Mouse (Mus musculus): Measurements from ENCODE around the gene Serbp1. TPM values are rescaled to one million over a fixed set of nuclear protein-coding genes. Genes with fewer than 3 reads are reported as not detected.

The Serbp1 gene
- total and polyA plus RNA-seq, 2 experiments = 62.1 to 218 TPM

DNA sequence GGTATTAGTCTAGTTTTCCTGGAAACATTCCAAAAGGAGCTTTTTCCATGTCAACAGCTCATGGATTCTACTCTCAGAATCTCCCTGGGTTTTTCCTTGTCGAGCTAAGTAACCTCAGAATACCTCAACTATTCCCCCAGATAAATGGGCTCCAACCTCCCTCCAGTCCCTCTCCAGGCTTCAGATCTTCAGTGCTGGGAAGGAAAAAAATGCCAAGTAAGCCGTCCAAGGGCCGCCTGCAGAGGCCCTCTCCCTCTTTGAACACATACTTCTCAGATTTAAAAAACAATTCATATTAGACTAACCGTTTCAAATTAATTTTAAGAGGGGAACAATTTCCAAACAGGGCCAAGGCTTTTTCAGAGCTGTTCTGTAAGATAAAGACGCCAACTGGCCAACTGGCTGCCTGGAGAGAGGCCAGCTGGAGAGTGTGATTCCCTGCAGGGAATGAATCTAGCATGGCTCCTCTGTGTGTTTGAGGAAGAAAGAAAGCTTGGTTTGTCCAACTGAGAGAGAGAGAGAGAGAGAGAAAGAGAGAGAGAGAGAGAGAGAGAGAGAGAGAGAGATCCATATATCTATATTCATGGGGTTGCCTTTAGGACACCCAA lies 37.2 kb upstream of the Serbp1 start:
- H3K79me2 ChIP-seq (ENCODE audit: control insufficient read depth, insufficient read depth, low read length) = no peaks in the 10 kb centered on the region
- no peak for TF ChIP-seq CTCF (IDR thresholded peaks at IDR 0.05; ENCODE audit: low read depth, low read length)
- no peak for TF ChIP-seq POLR2A (IDR thresholded peaks at IDR 0.05; ENCODE audit: extremely low read depth, insufficient read depth, low read length)
- H3K4me1 ChIP-seq (ENCODE audit: control insufficient read depth, insufficient read depth, low read length) = no peaks in the 10 kb centered on the region
- H3K4me3 ChIP-seq (ENCODE audit: insufficient read depth, low read depth, low read length) = no peak overlapping the region
- WGBS = 67% methylated on average over 5 of the region's 5 CpGs
- H3K27ac ChIP-seq (replicated peaks; ENCODE audit: insufficient read depth, low read depth, low read length) = no peak overlapping the region
- DNase-seq (ENCODE audit: extremely low read depth, low read depth, low spot score) = no peak
- no peak overlapping the region for H3K9ac ChIP-seq (ENCODE audit: low read depth, low read length)
- no peaks in the 10 kb centered on the region for H3K36me3 ChIP-seq (ENCODE audit: control insufficient read depth, insufficient read depth, low read length)
- H3K27me3 ChIP-seq (ENCODE audit: control insufficient read depth, insufficient read depth, low read length) = no peaks in the 10 kb centered on the region

DNA sequence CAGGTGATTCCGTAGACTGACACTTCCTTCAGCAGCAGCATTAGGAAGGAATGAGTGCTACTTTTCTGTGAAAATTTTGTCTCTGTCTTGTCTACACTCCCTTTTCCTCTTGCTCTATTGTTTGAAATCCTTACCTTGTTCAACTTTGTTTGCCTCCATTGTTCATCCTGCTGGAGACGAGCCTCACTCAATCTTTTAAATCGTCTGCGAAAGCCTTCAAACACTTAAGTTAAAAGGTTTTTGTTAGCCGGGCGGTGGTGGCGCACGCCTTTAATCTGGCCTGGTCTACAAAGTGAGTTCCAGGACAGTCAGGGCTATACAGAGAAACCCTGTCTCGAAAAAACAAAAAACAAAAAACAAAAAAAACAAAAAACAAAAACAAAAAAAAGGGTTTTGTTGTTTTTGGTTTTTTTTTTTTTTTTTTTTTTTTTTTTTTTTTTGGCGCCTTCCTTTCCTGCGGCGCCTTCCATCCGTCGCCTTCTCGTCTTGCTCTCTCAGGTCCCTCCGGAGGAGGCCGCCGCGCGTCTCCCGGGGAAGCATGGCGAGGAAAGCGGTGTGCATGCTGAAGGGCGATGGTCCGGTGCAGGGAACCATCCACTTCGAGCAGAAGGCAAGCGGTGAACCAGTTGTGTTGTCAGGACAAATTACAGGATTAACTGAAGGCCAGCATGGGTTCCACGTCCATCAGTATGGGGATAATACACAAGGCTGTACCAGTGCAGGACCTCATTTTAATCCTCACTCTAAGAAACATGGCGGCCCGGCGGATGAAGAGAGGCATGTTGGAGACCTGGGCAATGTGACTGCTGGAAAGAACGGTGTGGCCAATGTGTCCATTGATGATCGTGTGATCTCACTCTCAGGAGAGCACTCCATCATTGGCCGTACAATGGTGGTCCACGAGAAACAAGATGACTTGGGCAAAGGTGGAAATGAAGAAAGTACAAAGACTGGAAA lies 32.6 kb upstream of the Serbp1 start:
- Histone ChIP-seq H3K4me1 (ENCODE audit: control insufficient read depth, insufficient read depth, low read length) (no peaks in the 10 kb centered on the region), H3K79me2 (ENCODE audit: control insufficient read depth, insufficient read depth, low read length) (no peaks in the 10 kb centered on the region), H3K27ac (replicated peaks; ENCODE audit: insufficient read depth, low read depth, low read length) (no peak overlapping the region), H3K27me3 (ENCODE audit: control insufficient read depth, insufficient read depth, low read length) (no peaks in the 10 kb centered on the region), H3K36me3 (ENCODE audit: control insufficient read depth, insufficient read depth, low read length) (no peaks in the 10 kb centered on the region), H3K9ac (ENCODE audit: low read depth, low read length) (no peak overlapping the region), H3K4me3 (ENCODE audit: insufficient read depth, low read depth, low read length) (no peak overlapping the region)
- TF ChIP-seq CTCF (IDR thresholded peaks at IDR 0.05; ENCODE audit: low read depth, low read length) (no peak), POLR2A (IDR thresholded peaks at IDR 0.05; ENCODE audit: extremely low read depth, insufficient read depth, low read length) (no peak)
- WGBS = 72% methylated on average over 35 of the region's 35 CpGs
- DNase-seq (ENCODE audit: extremely low read depth, low read depth, low spot score) = no peak

DNA sequence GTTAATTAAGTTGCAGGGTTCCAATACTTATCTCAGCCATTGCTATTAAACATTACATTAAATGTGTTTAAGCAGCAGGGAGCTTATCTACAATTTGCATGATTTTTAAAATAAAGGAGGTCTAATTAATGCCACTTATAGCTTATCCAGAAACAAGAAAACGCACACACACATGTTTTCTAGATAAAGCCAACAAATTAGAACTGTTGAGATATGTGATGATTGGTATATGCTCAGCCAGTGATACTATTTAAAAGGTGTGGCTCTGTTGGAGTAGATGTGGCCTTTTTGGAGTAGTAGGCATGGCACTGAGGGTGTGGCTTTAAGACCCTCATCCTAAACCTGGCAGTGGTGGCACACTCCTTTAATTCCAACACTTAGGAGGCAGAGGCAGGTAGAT lies 25.6 kb upstream of the Serbp1 start:
- no peak for TF ChIP-seq POLR2A (IDR thresholded peaks at IDR 0.05; ENCODE audit: extremely low read depth, insufficient read depth, low read length)
- no peak for TF ChIP-seq CTCF (IDR thresholded peaks at IDR 0.05; ENCODE audit: low read depth, low read length)
- Histone ChIP-seq H3K27me3 (ENCODE audit: control insufficient read depth, insufficient read depth, low read length) (no peaks in the 10 kb centered on the region), H3K36me3 (ENCODE audit: control insufficient read depth, insufficient read depth, low read length) (no peaks in the 10 kb centered on the region), H3K79me2 (ENCODE audit: control insufficient read depth, insufficient read depth, low read length) (no peaks in the 10 kb centered on the region), H3K27ac (replicated peaks; ENCODE audit: insufficient read depth, low read depth, low read length) (no peak overlapping the region), H3K4me1 (ENCODE audit: control insufficient read depth, insufficient read depth, low read length) (no peaks in the 10 kb centered on the region), H3K4me3 (ENCODE audit: insufficient read depth, low read depth, low read length) (no peak overlapping the region), H3K9ac (ENCODE audit: low read depth, low read length) (no peak overlapping the region)
- no peak for DNase-seq (ENCODE audit: extremely low read depth, low read depth, low spot score)
- 81% methylated on average over 1 of the region's 1 CpGs for WGBS

DNA sequence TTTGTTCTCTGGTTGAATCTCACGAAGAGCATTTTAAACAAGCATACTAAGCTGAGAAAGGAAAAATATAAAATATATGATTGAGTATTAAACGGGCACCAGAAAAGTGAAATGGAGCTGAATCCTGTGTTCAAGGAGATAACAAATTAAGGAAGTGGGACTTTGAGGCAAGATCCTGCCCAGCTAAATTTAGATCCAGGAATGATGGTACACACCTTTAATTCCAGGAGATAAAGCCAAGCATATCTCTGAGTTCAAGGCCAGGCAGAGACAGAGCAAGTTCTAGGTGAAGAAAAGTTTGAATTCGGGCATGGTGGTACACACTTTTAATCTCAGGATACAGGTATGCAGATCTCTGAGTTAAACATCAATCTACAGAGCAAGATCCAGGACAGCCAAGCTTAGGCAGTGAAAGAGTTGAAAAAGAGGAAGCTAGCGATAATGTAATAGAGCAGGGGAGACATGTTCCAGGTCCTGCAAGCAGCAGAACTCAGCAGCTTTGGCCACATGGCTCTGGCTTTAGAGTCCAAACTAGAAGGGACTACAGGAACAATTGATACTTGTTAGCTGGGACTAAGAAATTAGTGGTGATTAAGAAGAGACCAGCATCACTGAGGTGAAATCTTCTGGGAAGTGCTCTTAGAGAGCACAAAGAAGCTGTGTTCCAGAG lies 24.4 kb upstream of the Serbp1 start:
- TF ChIP-seq CTCF (IDR thresholded peaks at IDR 0.05; ENCODE audit: low read depth, low read length) (no peak), POLR2A (IDR thresholded peaks at IDR 0.05; ENCODE audit: extremely low read depth, insufficient read depth, low read length) (no peak)

DNA sequence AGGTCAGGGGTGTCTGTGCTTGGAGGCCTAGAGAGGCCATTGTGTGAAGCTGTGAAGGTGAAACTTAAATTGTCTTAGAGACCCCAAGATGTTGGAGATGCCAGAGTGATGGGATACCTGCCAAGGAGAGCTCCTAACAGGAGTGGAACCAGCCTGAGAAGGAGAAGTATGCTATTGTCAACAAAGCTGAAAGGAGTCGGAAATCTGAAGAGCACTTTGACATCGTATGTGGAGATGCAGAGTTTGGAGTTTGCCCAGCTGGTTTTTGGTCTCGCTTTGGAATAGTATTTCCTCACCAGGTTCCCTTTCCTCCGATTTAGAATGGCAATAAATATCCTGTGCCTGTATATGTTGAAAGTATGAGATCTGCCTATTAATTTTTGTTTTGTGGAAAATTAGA lies 20.6 kb upstream of the Serbp1 start:
- Histone ChIP-seq H3K27me3 (ENCODE audit: control insufficient read depth, insufficient read depth, low read length) (no peaks in the 10 kb centered on the region), H3K79me2 (ENCODE audit: control insufficient read depth, insufficient read depth, low read length) (no peaks in the 10 kb centered on the region), H3K36me3 (ENCODE audit: control insufficient read depth, insufficient read depth, low read length) (no peaks in the 10 kb centered on the region), H3K9ac (ENCODE audit: low read depth, low read length) (no peak overlapping the region), H3K27ac (replicated peaks; ENCODE audit: insufficient read depth, low read depth, low read length) (no peak overlapping the region), H3K4me1 (ENCODE audit: control insufficient read depth, insufficient read depth, low read length) (no peaks in the 10 kb centered on the region), H3K4me3 (ENCODE audit: insufficient read depth, low read depth, low read length) (no peak overlapping the region)
- 82% methylated on average over 4 of the region's 4 CpGs for WGBS
- TF ChIP-seq POLR2A (IDR thresholded peaks at IDR 0.05; ENCODE audit: extremely low read depth, insufficient read depth, low read length) (no peak), CTCF (IDR thresholded peaks at IDR 0.05; ENCODE audit: low read depth, low read length) (no peak)
- DNase-seq (ENCODE audit: extremely low read depth, low read depth, low spot score) = no peak

More for the DNA sequence above, 24.4 kb upstream of the Serbp1 start:
- Histone ChIP-seq H3K79me2 (ENCODE audit: control insufficient read depth, insufficient read depth, low read length) (no peaks in the 10 kb centered on the region), H3K27me3 (ENCODE audit: control insufficient read depth, insufficient read depth, low read length) (no peaks in the 10 kb centered on the region), H3K27ac (replicated peaks; ENCODE audit: insufficient read depth, low read depth, low read length) (no peak overlapping the region), H3K4me3 (ENCODE audit: insufficient read depth, low read depth, low read length) (no peak overlapping the region), H3K36me3 (ENCODE audit: control insufficient read depth, insufficient read depth, low read length) (no peaks in the 10 kb centered on the region), H3K4me1 (ENCODE audit: control insufficient read depth, insufficient read depth, low read length) (no peaks in the 10 kb centered on the region), H3K9ac (ENCODE audit: low read depth, low read length) (no peak overlapping the region)
- WGBS = 83% methylated on average over 4 of the region's 4 CpGs
- DNase-seq (ENCODE audit: extremely low read depth, low read depth, low spot score) = no peak

Data from liver, adult 2 months (tissue).